16 mouse cellular contexts compared by ENCODE assay signal in the genomic region with DNA sequence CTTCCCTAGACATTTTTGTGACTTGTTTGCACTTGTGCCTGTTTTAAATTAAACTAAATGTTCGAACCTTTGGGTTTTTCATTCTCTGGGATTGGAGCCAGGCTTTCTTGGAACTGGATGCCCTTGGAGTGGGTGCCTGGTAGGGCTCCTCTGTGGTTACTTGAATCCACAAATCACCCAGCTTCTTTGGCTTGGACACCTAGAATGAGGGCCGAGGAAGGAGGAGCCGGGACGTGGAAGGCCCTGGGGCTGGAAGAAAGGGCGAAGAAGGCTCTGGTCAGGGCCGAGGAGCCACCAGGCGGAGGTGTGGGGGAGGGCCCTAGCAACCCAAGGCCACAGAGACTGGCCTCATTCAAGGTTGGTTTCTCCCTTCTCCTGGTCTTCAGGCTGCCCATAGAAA. TPM values are rescaled to one million over a fixed set of nuclear protein-coding genes. Genes with fewer than 3 reads are reported as not detected.
A peak's percentile ranks its signal among the peaks of the same experiment; 100 is the strongest.
DNase-seq lines count a peak whose midpoint lies in the region; ATAC-seq and TF ChIP-seq lines count a peak whose summit lies in the region.
"Had no signal": no experiment of that assay in that cellular context is flagged by ENCODE, and none has a peak within 500 bp of the region (broad histone marks: within the 10 kb centered on the region; RNA-seq: fewer than 3 reads in every experiment).

No protein-coding gene starts in this region.

- H3K27ac ChIP-seq in forebrain, postnatal 0 days (ENCODE audit: low read depth, low read length) = no peak overlapping the region
- H3K27ac ChIP-seq in forebrain, embryonic 15.5 days (replicated peaks) = no peak overlapping the region
- H3K27ac ChIP-seq in kidney, embryonic 14.5 days (ENCODE audit: low read depth, low read length) = no peak overlapping the region
- 0 out of 2 replicates have a peak overlapping the region, but pooled peaks have one; percentile 13 for H3K27ac ChIP-seq in stomach, postnatal 0 days (replicated peaks)
- H3K27ac ChIP-seq: hindbrain, embryonic 14.5 days; liver, embryonic 12.5 days; midbrain, embryonic 10.5 days had no signal

- no peak overlapping the region for H3K4me2 ChIP-seq in forebrain, postnatal 0 days (ENCODE audit: low read depth)
- H3K4me2 ChIP-seq in forebrain, embryonic 15.5 days (replicated peaks) = no peak overlapping the region
- no peak overlapping the region for H3K4me2 ChIP-seq in kidney, embryonic 14.5 days (replicated peaks; ENCODE audit: low read depth, low read length)
- no peak overlapping the region for H3K4me2 ChIP-seq in stomach, postnatal 0 days (replicated peaks; ENCODE audit: low read depth)
- H3K4me2 ChIP-seq: hindbrain, embryonic 14.5 days; liver, embryonic 12.5 days had no signal

- peaks cover 41% of the 10 kb centered on the region for H3K27me3 ChIP-seq in forebrain, postnatal 0 days (ENCODE audit: insufficient read depth, low read length)
- peaks cover 43% of the 10 kb centered on the region for H3K27me3 ChIP-seq in forebrain, embryonic 15.5 days
- peaks cover 46% of the 10 kb centered on the region for H3K27me3 ChIP-seq in kidney, embryonic 14.5 days (ENCODE audit: control insufficient read depth, insufficient read depth, low read length)
- H3K27me3 ChIP-seq in stomach, postnatal 0 days (ENCODE audit: control insufficient read depth, insufficient read depth, low read length) = peaks cover 15% of the 10 kb centered on the region

- H3K4me1 ChIP-seq in forebrain, postnatal 0 days (ENCODE audit: insufficient read depth) = 0 out of 2 replicates have a peak, but pooled peaks cover 7% of the 10 kb centered on the region
- peaks cover 25% of the 10 kb centered on the region for H3K4me1 ChIP-seq in forebrain, embryonic 15.5 days
- H3K4me1 ChIP-seq in kidney, embryonic 14.5 days (ENCODE audit: control insufficient read depth, insufficient read depth, low read length) = peaks cover 16% of the 10 kb centered on the region
- peaks cover 3% of the 10 kb centered on the region; the same call in 1 of the 2 replicates for H3K4me1 ChIP-seq in stomach, postnatal 0 days (replicated peaks; ENCODE audit: control insufficient read depth, insufficient read depth)

- no peak for ATAC-seq in forebrain, postnatal 0 days
- no peak for ATAC-seq in forebrain, embryonic 15.5 days (replicated peaks)
- no peak for ATAC-seq in kidney, embryonic 14.5 days (ENCODE audit: low FRiP score, low TSS enrichment)
- no peak for ATAC-seq in stomach, postnatal 0 days (ENCODE audit: low FRiP score, low TSS enrichment)
- ATAC-seq in CD4-positive, CD25-positive, alpha-beta regulatory T cell, adult 4 months = no peak
- no peak for ATAC-seq in megakaryocyte, adult 5-6 weeks (ENCODE audit: poor library complexity, severe bottlenecking)
- ATAC-seq: activated CD4-positive, CD25-positive, alpha-beta regulatory T cell, adult 4 months; liver, embryonic 12.5 days; lung, postnatal 0 days had no signal

- 25% methylated on average over 7 of the region's 7 CpGs for WGBS in forebrain, postnatal 0 days
- 37% methylated on average over 7 of the region's 7 CpGs for WGBS in forebrain, embryonic 15.5 days
- 21% methylated on average over 7 of the region's 7 CpGs for WGBS in kidney, embryonic 14.5 days
- 34% methylated on average over 7 of the region's 7 CpGs for WGBS in stomach, postnatal 0 days

- no peak overlapping the region for H3K9ac ChIP-seq in forebrain, postnatal 0 days
- no peak overlapping the region for H3K9ac ChIP-seq in forebrain, embryonic 15.5 days (replicated peaks)
- no peak overlapping the region for H3K9ac ChIP-seq in kidney, embryonic 14.5 days (ENCODE audit: low read depth, low read length)
- H3K9ac ChIP-seq in stomach, postnatal 0 days (ENCODE audit: low read length) = no peak overlapping the region
- H3K9ac ChIP-seq: hindbrain, embryonic 14.5 days; liver, embryonic 12.5 days had no signal

- peaks cover 16% of the 10 kb centered on the region; the same call in 1 of the 2 replicates for H3K36me3 ChIP-seq in forebrain, postnatal 0 days (ENCODE audit: insufficient read depth)
- H3K36me3 ChIP-seq in forebrain, embryonic 15.5 days = no peaks in the 10 kb centered on the region
- H3K36me3 ChIP-seq in kidney, embryonic 14.5 days (ENCODE audit: control insufficient read depth, insufficient read depth, low read length) = no peaks in the 10 kb centered on the region
- no peaks in the 10 kb centered on the region for H3K36me3 ChIP-seq in stomach, postnatal 0 days (ENCODE audit: control insufficient read depth, insufficient read depth, low read length)
- H3K36me3 ChIP-seq: liver, embryonic 12.5 days; midbrain, embryonic 10.5 days had no signal

- TF ChIP-seq EP300 in stomach, postnatal 0 days (optimal IDR thresholded peaks at IDR 0.05) = no peak

- TF ChIP-seq CTCF in forebrain, postnatal 0 days (IDR thresholded peaks at IDR 0.05; ENCODE audit: low read depth) = no peak
- TF ChIP-seq CTCF in stomach, postnatal 0 days (IDR thresholded peaks at IDR 0.05; ENCODE audit: low read depth) = no peak

- H3K9me3 ChIP-seq in forebrain, postnatal 0 days (ENCODE audit: low read length) = no peaks in the 10 kb centered on the region
- no peaks in the 10 kb centered on the region for H3K9me3 ChIP-seq in forebrain, embryonic 15.5 days
- no peaks in the 10 kb centered on the region for H3K9me3 ChIP-seq in kidney, embryonic 14.5 days (ENCODE audit: control insufficient read depth, low read length)
- H3K9me3 ChIP-seq in stomach, postnatal 0 days (ENCODE audit: control insufficient read depth, low read length) = no peaks in the 10 kb centered on the region
- H3K9me3 ChIP-seq: liver, embryonic 12.5 days; midbrain, embryonic 10.5 days had no signal

- no peak overlapping the region for H3K4me3 ChIP-seq in forebrain, postnatal 0 days (ENCODE audit: low read depth, low read length)
- no peak overlapping the region for H3K4me3 ChIP-seq in forebrain, embryonic 15.5 days
- H3K4me3 ChIP-seq in kidney, embryonic 14.5 days (ENCODE audit: low read length) = no peak overlapping the region
- H3K4me3 ChIP-seq in stomach, postnatal 0 days (ENCODE audit: low read depth, low read length) = no peak overlapping the region
- H3K4me3 ChIP-seq: liver, embryonic 12.5 days; midbrain, embryonic 10.5 days had no signal

- peak; percentile 11 for DNase-seq in forebrain, postnatal 0 days
- DNase-seq in kidney, adult 18-20 months = peak; percentile 55
- peak; percentile 52 to 71 for DNase-seq in adrenal gland, postnatal 36 days
- no peak for DNase-seq in stomach, postnatal 0 days (ENCODE audit: low spot score)
- DNase-seq: cerebellum, postnatal 25 days had no signal

RNA-seq across cellular contexts. Expression of gene Ankrd63, which starts 5.8 kb away (rescaled TPM):
- 1.1 and 2.0 TPM in 2 replicates for total RNA-seq in forebrain, postnatal 0 days (2014; rRNA removed)
- polyA plus RNA-seq in forebrain, postnatal 0 days (2015; fragmentation: Nextera tagmentation; extraction: Ambion mirVana) = 0.62 and 0.64 TPM in 2 replicates
- 0.43 and 0.48 TPM in 2 replicates for polyA plus RNA-seq in forebrain, embryonic 15.5 days (2015; fragmentation: Nextera tagmentation; extraction: Ambion mirVana)
- 0.24 and 0.65 TPM in 2 replicates for polyA plus RNA-seq in kidney, embryonic 14.5 days (2014; fragmentation: Nextera tagmentation; extraction: Ambion mirVana)
- total RNA-seq in adrenal gland, postnatal 36 days (2021) = under 1 TPM; 0.10 to 0.30 TPM
- polyA plus RNA-seq in stomach, postnatal 0 days (2015; fragmentation: Nextera tagmentation; extraction: Ambion mirVana) = 0.11 and 0.27 TPM in 2 replicates
- polyA plus RNA-seq in CD4-positive, CD25-positive, alpha-beta regulatory T cell, adult 4 months (2017; shearing (Covaris generic)) = not detected
- total RNA-seq in megakaryocyte, adult 5-6 weeks (2015) = 0.07 and 0.11 TPM in 2 replicates
- 0.07 and 0.12 TPM in 2 replicates for total RNA-seq in megakaryocyte, adult 5-6 weeks (2017)
- polyA plus RNA-seq: activated CD4-positive, CD25-positive, alpha-beta regulatory T cell, adult 4 months; hindbrain, embryonic 14.5 days; midbrain, embryonic 10.5 days; thymus, postnatal 0 days had no signal

RNA-seq across cellular contexts. Expression of gene Plcb2, which starts 30.3 kb away (rescaled TPM):
- total RNA-seq in forebrain, postnatal 0 days (2014; rRNA removed) = 0.92 and 1.1 TPM in 2 replicates
- polyA plus RNA-seq in forebrain, postnatal 0 days (2015; fragmentation: Nextera tagmentation; extraction: Ambion mirVana) = 0.52 and 0.83 TPM in 2 replicates
- 0.63 and 0.69 TPM in 2 replicates for polyA plus RNA-seq in forebrain, embryonic 15.5 days (2015; fragmentation: Nextera tagmentation; extraction: Ambion mirVana)
- 1.7 and 1.9 TPM in 2 replicates for polyA plus RNA-seq in kidney, embryonic 14.5 days (2014; fragmentation: Nextera tagmentation; extraction: Ambion mirVana)
- total RNA-seq in adrenal gland, postnatal 36 days (2021) = 1 to 10 TPM; 1.4 to 1.7 TPM
- 0.58 and 0.64 TPM in 2 replicates for polyA plus RNA-seq in stomach, postnatal 0 days (2015; fragmentation: Nextera tagmentation; extraction: Ambion mirVana)
- 10 to 100 TPM; 15.7 to 20.8 TPM for polyA plus RNA-seq in CD4-positive, CD25-positive, alpha-beta regulatory T cell, adult 4 months (2017; shearing (Covaris generic))
- total RNA-seq in megakaryocyte, adult 5-6 weeks (2015) = 48.2 and 48.4 TPM in 2 replicates
- 38.1 and 46.9 TPM in 2 replicates for total RNA-seq in megakaryocyte, adult 5-6 weeks (2017)
- polyA plus RNA-seq: C2C12 had no signal

RNA-seq across cellular contexts. Expression of gene Pak6, which starts 34.9 kb away (rescaled TPM):
- 71.4 and 84.4 TPM in 2 replicates for total RNA-seq in forebrain, postnatal 0 days (2014; rRNA removed)
- polyA plus RNA-seq in forebrain, postnatal 0 days (2015; fragmentation: Nextera tagmentation; extraction: Ambion mirVana) = 39.6 and 61.9 TPM in 2 replicates
- polyA plus RNA-seq in forebrain, embryonic 15.5 days (2015; fragmentation: Nextera tagmentation; extraction: Ambion mirVana) = 27.8 and 29.2 TPM in 2 replicates
- 0.54 and 0.90 TPM in 2 replicates for polyA plus RNA-seq in kidney, embryonic 14.5 days (2014; fragmentation: Nextera tagmentation; extraction: Ambion mirVana)
- total RNA-seq in adrenal gland, postnatal 36 days (2021) = 10 to 100 TPM; 17.9 to 26.0 TPM
- polyA plus RNA-seq in stomach, postnatal 0 days (2015; fragmentation: Nextera tagmentation; extraction: Ambion mirVana) = 3.7 and 5.3 TPM in 2 replicates
- polyA plus RNA-seq in CD4-positive, CD25-positive, alpha-beta regulatory T cell, adult 4 months (2017; shearing (Covaris generic)) = 1 to 10 TPM in 1 of 2 experiments, under 1 TPM in 1; 0.13 to 1.3 TPM
- total RNA-seq in megakaryocyte, adult 5-6 weeks (2015) = not detected in 2 replicates
- total RNA-seq in megakaryocyte, adult 5-6 weeks (2017) = not detected in 2 replicates
- polyA plus RNA-seq: activated CD4-positive, CD25-positive, alpha-beta regulatory T cell, adult 4 months had no signal

RNA-seq across cellular contexts. Expression of gene Inafm2, which starts 47.6 kb away (rescaled TPM):
- total RNA-seq in forebrain, postnatal 0 days (2014; rRNA removed) = 13.8 and 14.2 TPM in 2 replicates
- 15.7 and 17.2 TPM in 2 replicates for polyA plus RNA-seq in forebrain, postnatal 0 days (2015; fragmentation: Nextera tagmentation; extraction: Ambion mirVana)
- 25.3 and 27.2 TPM in 2 replicates for polyA plus RNA-seq in forebrain, embryonic 15.5 days (2015; fragmentation: Nextera tagmentation; extraction: Ambion mirVana)
- 18.3 and 22.0 TPM in 2 replicates for polyA plus RNA-seq in kidney, embryonic 14.5 days (2014; fragmentation: Nextera tagmentation; extraction: Ambion mirVana)
- total RNA-seq in adrenal gland, postnatal 36 days (2021) = 10 to 100 TPM; 35.5 to 40.5 TPM
- polyA plus RNA-seq in stomach, postnatal 0 days (2015; fragmentation: Nextera tagmentation; extraction: Ambion mirVana) = 33.8 and 36.7 TPM in 2 replicates
- 10 to 100 TPM; 18.6 to 20.6 TPM for polyA plus RNA-seq in CD4-positive, CD25-positive, alpha-beta regulatory T cell, adult 4 months (2017; shearing (Covaris generic))
- total RNA-seq in megakaryocyte, adult 5-6 weeks (2015) = 12.0 and 15.3 TPM in 2 replicates
- 10.6 and 11.2 TPM in 2 replicates for total RNA-seq in megakaryocyte, adult 5-6 weeks (2017)
